Mouse (Mus musculus) v-Abl transformed pro-B cells (cell line): ENCODE results near the gene Mroh7.

Source experiments
- in situ Hi-C, 2 experiments: fragments of 400-800 bp; cut with MboI; formaldehyde crosslinking; loops; one replicate each; pipeline ENCODE4 v1.15.1; 2025; ENCODE audit not compliant: unreplicated experiment in 2 of 2

The Mroh7 gene

DNA sequence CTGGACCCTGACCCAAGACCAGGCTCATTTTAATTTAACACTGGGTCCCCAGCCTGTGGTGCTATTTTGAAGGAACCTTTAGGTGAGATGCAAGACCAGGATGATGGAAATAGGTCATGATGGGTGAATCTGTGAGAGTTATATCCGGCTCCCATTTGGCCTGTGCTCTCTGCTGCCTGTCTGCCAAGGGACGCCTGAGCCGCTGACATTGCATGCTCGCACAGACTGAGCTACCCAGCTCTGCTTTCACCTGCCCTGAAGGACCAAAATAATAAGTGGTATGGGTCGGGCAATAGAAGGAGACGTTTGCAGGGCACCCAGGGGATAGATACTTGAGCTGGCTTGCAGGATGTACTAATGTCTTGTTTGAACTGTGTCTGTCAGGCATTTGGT is 86.5 kb downstream of the Mroh7 start:
- in situ Hi-C loops = loop anchor here in 1 of 2 experiments (25.0 kb wide), 2 partner anchors 693 to 1018 kb away; no protein-coding TSS in a partner anchor

DNA sequence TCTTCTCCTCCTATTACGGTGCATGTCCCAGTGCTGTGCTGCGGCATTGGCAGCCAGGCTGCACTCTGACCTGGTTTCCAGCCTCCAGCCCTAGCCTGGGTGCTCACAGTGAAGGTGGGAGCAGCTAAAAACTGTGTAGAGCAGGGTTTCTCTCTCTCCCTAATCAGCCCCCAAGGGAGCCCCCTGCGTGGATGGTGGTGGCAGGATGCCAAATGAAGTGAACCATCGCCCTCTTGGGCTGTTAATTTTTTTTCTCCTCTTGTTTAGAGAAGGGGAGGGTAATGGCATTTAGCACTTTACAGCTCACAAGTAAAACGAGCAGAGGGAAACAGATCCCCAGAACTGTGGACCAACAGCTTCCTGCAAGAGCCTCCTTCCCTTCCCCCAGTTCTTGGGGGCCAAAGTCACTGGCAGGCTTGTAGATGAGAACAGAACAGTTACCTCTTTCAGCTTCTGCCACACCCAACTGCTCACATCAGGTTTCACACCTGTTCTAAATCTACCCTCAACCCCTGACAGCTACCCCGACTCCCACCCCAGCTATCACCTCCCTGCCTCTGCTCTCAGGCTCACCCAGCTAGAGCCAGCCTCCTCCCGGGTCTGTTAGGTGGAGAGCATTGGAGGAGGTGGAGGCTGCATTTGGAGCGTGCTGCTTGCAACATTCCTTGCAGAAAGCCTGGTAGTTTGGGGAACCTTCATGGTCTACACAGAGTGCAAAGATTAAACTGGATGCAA is 87.1 kb downstream of the Mroh7 start:
- in situ Hi-C loops = loop anchor here in 1 of 2 experiments (25.0 kb wide), 2 partner anchors 694 to 1019 kb away; no protein-coding TSS in a partner anchor

DNA sequence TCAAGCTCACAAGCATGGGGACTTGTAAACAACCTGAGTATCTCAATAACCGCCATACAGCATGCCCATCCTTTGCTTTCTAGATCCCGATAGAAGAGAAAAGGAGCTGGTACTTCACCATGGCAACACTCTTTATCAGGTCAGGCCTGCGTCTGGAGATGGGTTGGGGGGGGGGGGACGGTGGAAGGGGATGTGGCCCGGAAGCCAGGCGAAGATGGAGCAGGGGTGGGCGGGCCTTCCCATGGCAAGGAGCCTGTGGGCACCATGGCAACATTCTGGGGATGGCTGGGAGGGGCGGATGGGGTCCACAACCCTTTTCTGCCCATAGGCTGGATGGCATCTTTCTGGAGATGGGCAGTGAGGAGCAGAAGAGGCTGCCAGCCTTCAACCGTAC is 96.6 kb downstream of the Mroh7 start:
- in situ Hi-C loops = loop anchor here (5.0 to 25.0 kb wide), 5 partner anchors 73 to 1028 kb away; no protein-coding TSS in a partner anchor

DNA sequence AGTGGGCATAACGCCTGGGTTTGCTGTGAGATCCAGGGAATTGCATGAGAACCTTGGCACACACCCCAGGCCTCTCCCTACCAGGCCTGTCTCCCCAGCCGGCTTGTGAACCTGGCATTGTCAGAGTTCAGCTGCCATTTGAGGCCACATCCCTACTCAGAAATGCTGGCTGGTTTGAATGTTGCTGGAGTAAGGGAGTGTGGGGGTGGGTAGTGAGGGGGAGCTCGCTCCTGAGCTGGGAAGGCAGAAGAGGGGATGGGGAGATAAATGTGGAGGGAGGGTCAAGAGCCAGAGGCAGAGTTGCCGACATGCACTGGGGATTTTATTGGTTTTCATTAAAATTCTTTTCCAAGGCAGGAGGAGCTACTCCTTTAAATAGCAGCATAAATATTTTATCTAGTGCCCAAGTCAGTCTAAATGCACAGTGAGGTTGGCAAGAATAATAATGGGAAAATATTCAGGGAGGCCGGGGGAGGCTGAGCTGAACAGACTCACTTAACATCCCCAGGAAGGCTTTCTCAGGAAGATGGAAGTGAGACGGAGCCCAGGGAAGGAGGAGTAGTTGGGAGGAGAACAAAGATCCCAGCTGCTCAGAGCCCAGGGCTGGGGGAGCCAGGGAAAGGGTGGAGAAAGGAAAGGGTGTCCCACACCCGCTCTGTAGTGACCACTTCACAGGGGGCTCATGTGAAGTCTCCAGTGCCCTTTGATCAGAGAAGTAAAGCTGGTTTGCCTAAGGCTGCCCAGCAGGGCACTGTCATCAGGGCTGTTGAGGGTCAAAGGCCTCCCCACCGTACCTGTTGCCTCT is 97.2 kb downstream of the Mroh7 start:
- in situ Hi-C loops = loop anchor here (5.0 to 25.0 kb wide), 5 partner anchors 74 to 1029 kb away; no protein-coding TSS in a partner anchor

DNA sequence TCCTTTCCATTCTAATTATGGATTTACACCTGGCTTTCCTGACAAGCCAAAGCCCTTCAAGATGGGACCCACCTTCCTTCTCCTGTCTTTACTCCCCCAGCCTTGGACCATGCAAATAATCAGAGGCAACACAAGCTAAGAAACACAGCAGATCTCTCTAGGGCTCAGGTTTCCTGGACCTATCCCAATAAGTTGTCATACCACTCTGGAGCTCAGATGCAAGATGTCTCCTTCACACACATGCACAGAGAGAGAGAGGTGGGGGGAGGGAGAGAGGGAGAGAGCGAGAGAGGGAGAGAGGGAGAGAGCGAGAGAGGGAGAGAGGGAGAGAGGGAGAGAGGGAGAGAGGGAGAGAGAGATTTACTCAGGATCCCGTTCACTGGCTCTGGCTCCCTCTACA is 98.4 kb downstream of the Mroh7 start:
- in situ Hi-C loops = loop anchor here (5.0 to 25.0 kb wide), 5 partner anchors 75 to 1030 kb away; no protein-coding TSS in a partner anchor
